Mouse (Mus musculus): ENCODE data around the gene Higd1a.

The Higd1a gene

DNA sequence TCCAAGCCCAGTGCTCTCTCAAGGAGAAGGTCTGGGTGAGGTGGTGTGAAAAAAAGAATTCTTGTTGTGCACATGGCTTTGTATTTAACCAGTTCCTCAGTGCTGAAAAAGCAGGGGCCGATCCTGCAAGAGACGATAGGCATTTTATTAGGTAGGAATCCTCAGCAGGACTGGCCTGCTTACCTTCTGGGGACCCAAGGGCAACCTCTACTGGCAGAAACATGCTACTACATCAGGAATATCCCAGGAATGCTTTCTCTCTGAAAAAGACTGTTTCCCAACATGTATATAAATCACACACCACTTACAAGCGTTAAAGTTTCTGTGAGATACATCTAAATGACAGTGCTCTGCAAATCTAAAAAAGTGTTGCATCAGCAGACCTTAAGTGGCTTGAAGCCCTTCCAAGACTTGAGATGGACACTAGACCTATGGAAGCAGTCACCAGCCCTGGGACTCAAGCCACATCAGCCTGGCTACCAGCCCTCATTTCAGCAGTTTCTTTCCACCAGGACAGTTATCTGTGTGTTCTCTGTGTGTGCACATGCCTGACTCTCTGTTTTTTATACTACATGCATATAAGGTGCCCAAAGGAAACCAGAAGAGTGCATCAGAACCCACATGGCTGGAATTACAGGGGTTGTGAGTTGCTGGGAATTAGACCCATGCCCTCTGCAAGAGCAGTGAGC, 19.0 kb upstream of the Higd1a start:
- DNase-seq, result peak; percentile 89

DNA sequence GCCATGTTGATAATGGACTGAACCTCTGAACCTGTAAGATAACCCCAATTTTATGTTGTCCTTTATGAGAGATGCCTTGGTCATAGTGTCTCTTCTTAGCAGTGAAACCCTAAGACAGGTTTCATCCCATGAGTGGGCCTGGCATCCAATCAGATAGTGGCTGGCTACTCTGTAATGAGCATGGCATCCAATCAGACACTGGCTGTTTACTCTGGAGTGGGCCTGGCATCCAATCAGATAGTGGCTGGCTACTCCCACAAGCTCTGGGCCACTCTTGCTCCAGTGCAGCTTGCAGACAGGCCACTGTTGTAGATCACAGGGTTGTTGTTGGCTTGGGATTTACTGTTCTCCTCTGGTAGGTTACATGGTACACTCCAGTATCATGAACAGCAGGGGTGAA, 15.4 kb upstream of the Higd1a start:
- DNase-seq, result no peak

GRCm38 (mm10) chr9:121872062-121872683, 14.0 kb upstream of the Higd1a start:
- peak; percentile 25 for DNase-seq

- DNase-seq, result peak; percentile 48
Measured at GRCm38 (mm10) chr9:121869973-121870515, 11.9 kb upstream of the Higd1a start.

DNA sequence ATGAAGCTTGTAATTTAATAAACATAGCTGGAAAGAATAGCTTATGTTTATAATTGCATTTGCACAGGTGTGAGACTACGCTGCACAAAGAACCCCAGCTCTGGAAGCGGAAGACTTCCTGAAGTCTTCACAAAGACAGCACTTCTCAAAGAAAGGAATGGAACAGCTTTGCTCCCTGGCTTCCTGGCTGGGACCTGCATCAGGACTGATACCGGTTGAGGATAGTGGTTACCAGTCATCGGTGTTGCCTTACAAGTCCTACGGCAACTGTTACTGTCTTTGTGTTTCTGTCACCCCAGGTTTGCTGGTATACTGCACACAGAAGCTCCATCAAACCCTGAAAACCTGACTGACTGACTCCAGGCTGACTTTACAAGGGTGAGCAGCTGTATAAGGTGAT, 11.3 kb upstream of the Higd1a start:
- DNase-seq, result peak; percentile 63

DNA sequence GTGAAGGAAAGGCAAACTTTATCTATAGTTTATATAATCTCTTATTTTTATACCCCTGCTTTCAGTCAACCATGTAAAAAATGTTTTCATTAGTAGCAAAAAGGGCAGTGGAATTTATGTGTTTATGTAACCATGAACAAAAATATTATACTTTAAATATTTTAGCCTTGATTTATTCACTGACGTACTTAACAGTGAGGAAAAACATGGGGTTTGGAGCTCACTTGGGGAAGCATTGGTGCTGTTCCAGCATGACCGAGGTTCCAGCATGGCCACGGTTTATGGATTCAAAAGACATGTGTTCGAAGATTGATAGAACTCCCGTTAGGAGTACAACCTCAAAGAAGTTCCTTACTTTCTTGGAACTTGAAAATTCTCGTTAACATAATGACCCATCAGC, 10.1 kb upstream of the Higd1a start:
- DNase-seq, result no peak

DNA sequence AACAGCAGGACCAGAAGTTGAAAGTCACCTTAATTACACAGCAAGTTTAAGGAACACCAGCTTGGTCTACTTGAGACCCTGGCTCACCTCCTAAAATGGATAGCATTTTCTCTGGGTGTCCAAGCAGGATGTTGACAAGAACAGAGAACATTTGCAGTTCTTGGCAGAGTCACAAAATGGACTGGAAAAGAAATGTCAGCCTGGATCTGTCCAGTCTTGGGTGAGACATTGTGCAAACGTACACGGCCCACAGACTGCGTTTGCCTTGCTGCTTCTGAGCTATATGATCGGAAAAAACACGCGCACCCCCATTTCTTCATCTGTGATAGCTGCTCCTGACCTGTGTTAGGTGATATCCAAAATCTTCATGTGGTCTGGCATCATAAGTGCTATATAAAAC, 9.5 kb upstream of the Higd1a start:
- DNase-seq, result peak; percentile 95

GRCm38 (mm10) chr9:121865425-121866008, 7.4 kb upstream of the Higd1a start:
- DNase-seq, result peak; percentile 33

GRCm38 (mm10) chr9:121864837-121865236, 6.7 kb upstream of the Higd1a start:
- peak; percentile 22 for DNase-seq

DNA sequence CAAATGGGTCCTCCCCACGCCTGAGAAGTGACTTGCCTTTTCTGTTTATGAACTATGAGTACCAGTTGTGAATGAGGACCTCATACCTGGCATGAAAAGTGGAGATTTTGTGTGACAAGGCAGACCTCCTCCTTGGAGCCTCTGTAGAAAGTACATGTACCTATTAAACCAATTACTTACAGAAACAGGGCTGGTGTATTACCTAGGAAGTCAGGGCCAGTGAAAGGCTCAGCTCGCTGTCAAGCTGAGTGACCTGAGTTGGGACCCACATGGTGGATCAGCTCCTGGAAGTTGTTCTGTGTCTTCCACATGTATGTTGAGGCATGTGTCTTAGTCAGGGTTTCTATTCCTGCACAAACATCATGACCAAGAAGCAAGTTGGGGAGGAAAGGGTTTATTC, 2.8 kb upstream of the Higd1a start:
- DNase-seq, result peak; percentile 83

- no peak for DNase-seq
Measured at GRCm38 (mm10) chr9:121859345-121859744, 1.2 kb upstream of the Higd1a start.

DNA sequence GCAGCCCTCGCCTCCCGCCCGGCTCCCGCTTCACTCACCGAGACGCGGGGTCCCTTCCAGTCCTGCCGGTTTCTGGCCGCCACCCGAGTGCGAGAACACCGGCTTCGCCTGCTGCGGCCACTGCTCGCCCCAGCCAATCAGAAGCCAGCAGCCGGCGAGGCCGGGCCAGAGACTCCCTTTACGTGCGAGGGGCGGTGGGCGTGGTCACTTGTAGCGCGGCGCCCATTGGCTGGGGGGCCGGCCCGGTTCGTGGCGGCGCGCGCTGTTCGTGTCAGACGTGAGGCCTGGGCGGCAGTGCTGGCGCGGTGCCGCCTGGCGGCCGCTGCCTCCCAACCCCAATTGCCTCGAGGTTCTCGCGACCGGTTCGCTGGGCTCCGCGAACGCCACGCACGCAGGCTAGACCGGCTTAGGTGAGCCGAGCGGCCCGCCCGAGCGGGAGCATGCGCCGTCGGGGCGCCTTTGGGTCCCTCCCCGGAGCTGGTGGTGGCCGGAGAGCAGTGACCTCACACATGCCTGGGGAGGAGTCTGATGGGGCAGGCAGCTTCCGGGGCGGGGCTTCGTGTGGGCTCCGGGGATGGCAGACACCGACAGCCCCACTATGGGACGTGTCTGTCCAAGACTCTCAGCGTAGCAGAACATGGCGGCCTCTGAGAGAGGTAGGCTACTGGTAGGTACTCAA, 549 bp downstream of the Higd1a start:
- peak; percentile 100 for DNase-seq

DNA sequence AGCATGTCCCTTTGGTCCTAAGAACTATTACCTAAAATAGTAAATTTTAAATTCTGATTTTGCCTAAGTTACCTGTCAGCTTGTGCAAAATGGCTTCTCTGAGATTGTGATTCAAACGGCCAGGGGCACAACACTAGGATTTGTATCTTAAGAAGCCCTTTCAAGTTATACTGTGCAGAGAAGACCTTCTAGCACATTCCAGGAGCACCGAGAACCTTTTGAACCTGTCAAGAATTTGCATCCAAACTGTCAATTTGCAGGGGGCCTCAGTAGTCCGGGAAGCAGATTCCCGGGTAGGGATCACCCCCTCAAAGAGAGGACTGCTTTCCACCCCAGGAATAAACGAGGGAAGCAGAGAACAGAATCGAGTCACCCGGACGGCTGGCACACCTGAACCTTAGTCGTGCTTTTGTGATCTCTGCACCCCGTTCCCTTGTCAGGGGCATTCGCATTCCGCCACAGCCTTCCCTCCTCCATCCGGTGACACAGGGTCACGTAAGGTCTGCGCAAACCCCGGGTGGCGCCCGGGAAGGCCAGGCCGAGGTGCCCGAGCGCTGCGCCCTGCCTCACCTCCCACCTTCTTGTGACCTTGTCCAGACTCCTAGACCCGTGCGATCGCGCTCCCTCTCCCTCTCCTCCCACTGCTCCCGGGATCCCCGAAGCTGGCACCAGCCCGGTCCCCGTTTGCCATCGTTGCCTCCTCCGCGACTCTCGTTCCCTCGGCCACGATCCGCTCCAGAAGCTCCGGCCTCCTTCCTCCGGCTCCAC, 1.3 kb downstream of the Higd1a start:
- DNase-seq, result no peak

DNA sequence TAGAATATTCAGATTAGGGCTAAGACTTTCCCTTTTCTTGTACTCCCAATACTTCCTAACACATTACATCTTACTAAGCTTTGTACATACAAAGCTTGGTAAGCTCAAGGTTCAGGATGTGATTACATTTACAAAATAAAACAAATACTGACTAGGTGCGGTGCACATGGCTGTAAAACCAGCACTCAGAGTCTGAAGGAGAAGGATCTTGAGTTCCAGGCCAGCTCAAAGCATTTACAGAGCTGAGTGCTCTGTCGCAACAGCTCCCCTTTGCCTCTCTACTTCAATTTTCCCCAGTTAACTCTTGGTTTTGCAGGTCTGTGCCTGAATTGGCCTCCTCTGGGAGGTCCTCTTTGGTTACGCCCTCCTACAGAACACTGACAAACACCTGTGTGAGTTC, 3.9 kb downstream of the Higd1a start:
- no peak for DNase-seq

GRCm38 (mm10) chr9:121847842-121848241, 10.3 kb downstream of the Higd1a start:
- no peak for DNase-seq

DNA sequence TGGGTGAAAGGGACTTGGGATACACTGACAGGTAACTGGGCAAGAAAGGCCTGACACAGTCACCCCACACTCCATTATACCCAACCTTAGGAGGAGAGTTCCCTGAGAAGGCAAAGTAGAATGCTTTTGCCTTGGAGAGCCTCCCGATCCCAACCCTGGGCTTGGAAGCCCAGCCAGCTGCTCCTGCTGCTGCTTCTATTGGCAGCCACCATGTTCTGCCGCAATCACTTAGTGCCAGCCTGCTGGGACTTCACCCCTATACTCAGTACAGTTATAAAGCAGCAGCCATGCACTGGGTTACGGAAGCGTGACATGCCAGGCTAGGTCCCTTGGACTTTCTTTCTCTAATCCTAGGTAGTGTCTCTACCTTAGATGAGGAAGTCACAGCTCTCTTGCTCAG, 11.0 kb downstream of the Higd1a start:
- peak; percentile 92 for DNase-seq

- DNase-seq, result no peak
Measured at GRCm38 (mm10) chr9:121846526-121847118, 11.5 kb downstream of the Higd1a start.

DNA sequence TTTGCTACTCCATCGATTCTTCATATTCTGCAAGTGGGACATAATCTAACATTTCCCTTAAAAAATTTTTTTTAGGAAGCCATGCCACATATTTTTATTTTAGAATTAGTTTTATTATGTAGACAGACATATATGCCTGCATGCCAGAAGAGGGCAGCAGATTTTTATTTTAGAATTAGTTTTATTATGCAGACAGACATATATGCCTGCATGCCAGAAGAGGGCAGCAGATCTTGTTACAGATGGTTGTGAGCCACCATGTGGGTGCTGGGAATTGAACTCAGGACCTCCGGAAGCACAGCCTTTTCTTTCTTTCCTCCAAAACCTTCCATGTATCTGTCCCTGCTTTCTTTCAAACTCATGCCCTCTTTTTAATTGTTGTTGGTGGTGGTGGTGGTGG, 15.2 kb downstream of the Higd1a start:
- DNase-seq, result no peak

DNA sequence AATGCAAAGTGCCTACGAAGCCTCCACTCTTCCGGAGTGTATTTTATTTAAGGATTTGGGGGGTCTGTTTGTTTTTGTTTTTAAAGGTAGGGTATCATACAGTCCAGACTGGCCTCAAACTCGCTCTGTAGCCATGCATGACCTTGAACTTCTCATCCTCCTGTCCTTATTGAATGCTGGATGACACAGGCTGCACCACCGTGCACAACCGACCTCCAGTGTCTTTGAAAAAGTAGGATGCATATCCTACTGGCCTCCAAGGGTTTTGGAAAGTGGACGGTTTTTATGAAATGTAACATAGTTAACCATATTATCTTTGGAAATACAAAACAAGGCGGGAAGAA, 18.6 kb downstream of the Higd1a start:
- no peak for DNase-seq

GRCm38 (mm10) chr9:121838829-121839621, 19.1 kb downstream of the Higd1a start, which contains the start of gene Ccdc13:
Ccdc13 (minus strand) TSS chr9:121839461.
- DNase-seq, result peak; percentile 97

DNA sequence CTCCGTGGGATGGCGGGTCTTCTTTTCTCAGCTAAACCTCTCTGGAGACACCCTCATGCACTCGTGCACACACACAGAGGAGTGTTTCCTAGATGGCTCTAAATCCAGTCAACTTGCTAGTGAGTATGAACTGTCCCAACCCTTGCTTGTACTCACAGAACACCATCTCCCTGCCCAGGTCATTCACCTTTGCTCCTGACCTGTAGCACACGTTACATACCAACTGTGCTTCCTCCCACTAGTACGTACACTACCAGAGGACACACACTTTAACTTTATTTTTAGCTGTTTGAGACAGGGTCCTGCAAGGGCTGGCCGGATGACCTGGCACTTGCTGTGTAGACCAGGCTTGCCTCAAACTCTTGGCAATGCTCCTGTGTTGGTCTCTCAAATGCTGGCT, 20.2 kb downstream of the Higd1a start:
- DNase-seq, result no peak

DNA sequence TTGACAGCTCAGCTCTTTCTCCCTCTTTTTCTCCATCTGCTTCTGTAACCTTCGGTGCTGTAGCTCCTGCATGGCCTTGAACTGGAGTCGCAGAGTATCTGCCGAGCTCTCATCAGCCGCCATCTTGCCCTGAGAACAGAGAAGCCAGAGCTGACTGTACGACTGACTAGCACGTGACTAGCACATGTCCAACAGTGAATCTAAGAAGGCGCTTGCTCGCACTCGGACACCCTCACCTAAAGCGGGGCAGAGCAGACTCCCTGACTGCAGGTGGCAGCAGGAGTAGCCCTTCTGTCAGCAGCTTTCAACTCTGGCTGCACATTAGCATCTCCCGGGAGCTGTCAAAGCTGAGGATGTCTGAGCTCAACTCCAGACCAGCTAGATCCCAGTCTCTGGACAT, 24.3 kb downstream of the Higd1a start:
- DNase-seq, result no peak
